Mouse (Mus musculus) intestine, postnatal 0 days (tissue): ENCODE measurements around the gene Mtor. TPM values are rescaled to one million over a fixed set of nuclear protein-coding genes. Genes with fewer than 3 reads are reported as not detected.

Experiments
- ATAC-seq: fragments of 200-750 bp; cut with Nextera tagmentation; 2 replicates; pipeline ENCODE4 v1.8.0; 2017; ENCODE audit warnings: mild to moderate bottlenecking, moderate TSS enrichment, moderate library complexity
- H3K27ac ChIP-seq: fragments of 300-500 bp; sonication (generic); 2 replicates; pipeline ENCODE4 v1.5.1; 2014; ENCODE audit warnings: mild to moderate bottlenecking, low read depth, low read length, moderate library complexity
- H3K27me3 ChIP-seq: fragments of 300-500 bp; sonication (generic); replicated peaks from 2 replicates; pipeline ENCODE4 v1.6.1; 2014; ENCODE audit warnings: low read length, mixed read lengths; ENCODE audit not compliant: control insufficient read depth, insufficient read depth
- H3K36me3 ChIP-seq: fragments of 300-500 bp; sonication (generic); 2 replicates; pipeline ENCODE4 v1.6.1; 2014; ENCODE audit warnings: mild to moderate bottlenecking, moderate library complexity; ENCODE audit not compliant: control insufficient read depth, insufficient read depth
- H3K4me1 ChIP-seq: fragments of 300-500 bp; sonication (generic); replicated peaks from 2 replicates; pipeline ENCODE4 v1.6.1; 2014; ENCODE audit warnings: antibody characterized with exemption, low read length, mixed read lengths; ENCODE audit not compliant: control insufficient read depth, insufficient read depth
- H3K4me2 ChIP-seq: fragments of 300-500 bp; sonication (generic); replicated peaks from 2 replicates; pipeline ENCODE4 v1.6.1; 2014; ENCODE audit warnings: low read depth, mild to moderate bottlenecking, moderate library complexity
- H3K4me3 ChIP-seq: fragments of 300-500 bp; sonication (generic); 2 replicates; pipeline ENCODE4 v1.5.1; 2014; ENCODE audit warnings: low read depth, low read length
- H3K9ac ChIP-seq: fragments of 300-500 bp; sonication (generic); 2 replicates; pipeline ENCODE4 v1.6.1; 2014; ENCODE audit warnings: mild to moderate bottlenecking, low read depth, low read length
- H3K9me3 ChIP-seq: fragments of 300-500 bp; sonication (generic); 2 replicates; pipeline ENCODE4 v1.6.1; 2016; ENCODE audit warnings: mixed run types; ENCODE audit not compliant: control insufficient read depth
- CTCF ChIP-seq: sonication (generic); IDR thresholded peaks from 2 replicates; pipeline ENCODE4 v1.5.1; 2016; ENCODE audit warnings: low read depth, mild to moderate bottlenecking, control low read depth, antibody characterized with exemption, moderate library complexity
- WGBS: fragments of 180-500 bp; shearing (Covaris S2); extraction: QIAGEN DNeasy Blood & Tissue Kit; methylation state at CpG from one replicate; pipeline ENCODE4 v1.1.7; 2014; 5-methylcytosine and 5-hydroxymethylcytosine counted together
- polyA plus RNA-seq: library from polyadenylated mRNA; unstranded; fragments of >200 nt; fragmentation: Nextera tagmentation; extraction: Ambion mirVana; gene quantifications from 2 replicates; pipeline ENCODE4 v1.2.1, GENCODE M21; 2015

The Mtor gene
- polyA plus RNA-seq, 1 experiment from 2014 or later, result 14.3 TPM

DNA sequence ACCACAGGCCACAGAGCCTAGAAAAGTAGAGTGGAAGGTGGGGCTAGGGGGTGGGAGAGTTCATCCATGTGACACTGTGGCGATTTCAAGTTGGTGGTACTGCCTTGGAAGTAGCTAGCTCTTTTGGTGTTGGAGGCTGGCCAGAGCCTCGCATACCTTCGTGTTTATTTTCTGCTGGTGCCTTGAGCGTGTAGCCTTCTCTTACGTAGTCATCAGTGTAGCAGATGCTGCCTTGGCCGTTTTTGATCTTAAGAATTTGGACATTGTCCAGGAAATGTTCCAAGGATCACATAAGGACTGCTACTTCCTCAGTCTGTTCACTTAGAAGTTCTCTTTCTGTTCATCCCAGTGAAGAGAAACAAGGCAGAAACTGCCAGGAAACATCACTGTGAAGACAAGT, 42.1 kb downstream of the Mtor start:
- H3K36me3 ChIP-seq, result peaks cover 80% of the 10 kb centered on the region

DNA sequence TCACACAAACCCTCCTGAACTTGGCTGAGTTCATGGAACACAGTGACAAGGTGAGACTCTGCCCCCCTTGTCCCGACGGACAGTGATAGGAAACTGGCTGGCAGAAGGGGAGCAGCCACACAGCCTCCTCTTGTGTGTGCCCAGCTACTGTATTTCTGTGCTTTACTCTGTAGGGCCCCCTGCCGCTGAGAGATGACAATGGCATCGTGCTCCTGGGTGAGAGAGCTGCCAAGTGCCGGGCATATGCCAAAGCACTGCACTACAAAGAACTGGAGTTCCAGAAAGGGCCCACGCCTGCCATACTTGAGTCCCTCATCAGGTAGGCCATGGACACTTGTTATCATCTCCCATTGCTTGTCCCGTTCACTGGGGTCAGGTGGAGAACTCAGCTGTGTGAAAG, 43.0 kb downstream of the Mtor start:
- no peak overlapping the region for H3K4me3 ChIP-seq
- WGBS, result 91% methylated on average over 7 of the region's 7 CpGs
- TF ChIP-seq CTCF, result peak; percentile 21; the same call in 1 of the 2 replicates
- H3K27ac ChIP-seq, result no peak overlapping the region
- H3K4me1 ChIP-seq, result no peaks in the 10 kb centered on the region
- H3K4me2 ChIP-seq, result no peak overlapping the region
- no peak for ATAC-seq
- H3K9ac ChIP-seq, result no peak overlapping the region
- H3K36me3 ChIP-seq, result peaks cover 78% of the 10 kb centered on the region
- H3K27me3 ChIP-seq, result no peaks in the 10 kb centered on the region
- no peaks in the 10 kb centered on the region for H3K9me3 ChIP-seq

More for the DNA sequence above, 42.1 kb downstream of the Mtor start:
- 50% methylated on average over 6 of the region's 6 CpGs for WGBS
- Histone ChIP-seq H3K4me2 (no peak overlapping the region), H3K27ac (no peak overlapping the region), H3K9me3 (no peaks in the 10 kb centered on the region), H3K27me3 (no peaks in the 10 kb centered on the region), H3K4me1 (no peaks in the 10 kb centered on the region), H3K9ac (no peak overlapping the region), H3K4me3 (no peak overlapping the region)
- ATAC-seq, result no peak
- no peak for TF ChIP-seq CTCF

DNA sequence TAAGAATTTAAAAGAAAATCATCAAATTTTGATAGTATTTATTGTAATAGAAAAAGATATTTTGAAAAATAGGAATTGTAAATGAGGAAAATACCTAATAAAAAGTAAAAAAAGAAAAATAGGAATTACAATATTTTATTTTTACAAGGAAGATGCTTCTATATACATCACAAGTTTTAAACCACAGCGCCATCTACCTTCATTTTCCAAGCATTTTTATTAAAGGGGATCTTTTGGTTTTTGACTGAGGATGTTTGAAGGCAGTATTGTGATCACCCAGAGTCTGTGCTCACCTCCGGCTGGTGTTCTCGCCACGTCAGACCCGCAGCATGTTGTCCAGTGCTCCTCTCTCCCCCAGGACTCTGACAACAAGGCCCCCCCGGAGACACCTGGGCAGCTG, 46.7 kb downstream of the Mtor start:
- H3K9me3 ChIP-seq, result no peaks in the 10 kb centered on the region
- H3K27me3 ChIP-seq, result no peaks in the 10 kb centered on the region
- H3K9ac ChIP-seq, result no peak overlapping the region
- no peaks in the 10 kb centered on the region for H3K4me1 ChIP-seq
- 0 out of 2 replicates have a peak, but pooled peaks have one; percentile 19 for TF ChIP-seq CTCF
- no peak overlapping the region for H3K4me3 ChIP-seq
- H3K27ac ChIP-seq, result no peak overlapping the region
- peaks cover 71% of the 10 kb centered on the region for H3K36me3 ChIP-seq
- 94% methylated on average over 6 of the region's 6 CpGs for WGBS
- ATAC-seq, result no peak
- no peak overlapping the region for H3K4me2 ChIP-seq

DNA sequence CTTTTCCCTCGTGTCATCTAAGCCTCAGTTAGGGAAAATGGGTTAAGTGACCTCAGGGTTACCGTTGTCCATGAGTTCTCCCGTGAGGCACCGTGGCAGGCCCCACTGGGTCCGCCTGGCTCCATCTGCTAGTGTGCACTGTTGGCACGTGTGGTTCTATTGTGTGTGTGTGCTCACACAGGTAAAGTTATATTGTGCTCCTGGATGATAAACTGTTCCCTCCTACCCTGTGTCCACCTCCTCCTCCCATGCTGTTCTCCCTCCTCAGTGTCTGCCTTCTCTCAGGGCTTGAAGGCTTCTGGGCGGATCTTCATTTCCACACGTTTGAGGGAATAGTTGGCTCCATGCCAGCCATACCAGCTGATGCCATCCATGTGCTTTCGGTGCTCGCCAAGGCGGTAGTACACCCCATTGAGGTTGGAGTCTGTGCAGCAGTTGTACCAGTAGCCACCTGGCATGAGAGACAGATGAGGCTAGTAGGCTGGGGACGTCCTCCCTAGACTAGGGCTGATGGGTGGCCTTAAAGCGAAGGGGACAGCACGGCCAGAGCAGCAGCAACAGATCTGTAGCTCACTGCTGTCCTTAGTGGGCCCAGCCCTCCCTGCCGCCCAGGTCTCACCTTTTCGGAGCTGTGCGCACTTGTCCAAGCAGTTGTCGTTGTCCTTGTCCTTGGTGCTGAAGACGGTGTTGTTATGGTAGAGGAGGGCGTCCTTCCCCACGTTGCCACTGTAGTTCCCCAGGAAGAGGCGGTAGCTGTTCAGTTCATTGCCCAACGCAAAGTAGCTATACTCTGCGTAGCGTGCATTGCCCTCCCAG, 47.7 kb downstream of the Mtor start:
- TF ChIP-seq CTCF, result no peak
- Histone ChIP-seq H3K36me3 (peaks cover 70% of the 10 kb centered on the region), H3K27me3 (no peaks in the 10 kb centered on the region), H3K4me1 (no peaks in the 10 kb centered on the region), H3K9me3 (no peaks in the 10 kb centered on the region), H3K4me2 (no peak overlapping the region), H3K4me3 (no peak overlapping the region), H3K27ac (no peak overlapping the region), H3K9ac (no peak overlapping the region)
- ATAC-seq, result no peak
- WGBS, result 80% methylated on average over 25 of the region's 25 CpGs

DNA sequence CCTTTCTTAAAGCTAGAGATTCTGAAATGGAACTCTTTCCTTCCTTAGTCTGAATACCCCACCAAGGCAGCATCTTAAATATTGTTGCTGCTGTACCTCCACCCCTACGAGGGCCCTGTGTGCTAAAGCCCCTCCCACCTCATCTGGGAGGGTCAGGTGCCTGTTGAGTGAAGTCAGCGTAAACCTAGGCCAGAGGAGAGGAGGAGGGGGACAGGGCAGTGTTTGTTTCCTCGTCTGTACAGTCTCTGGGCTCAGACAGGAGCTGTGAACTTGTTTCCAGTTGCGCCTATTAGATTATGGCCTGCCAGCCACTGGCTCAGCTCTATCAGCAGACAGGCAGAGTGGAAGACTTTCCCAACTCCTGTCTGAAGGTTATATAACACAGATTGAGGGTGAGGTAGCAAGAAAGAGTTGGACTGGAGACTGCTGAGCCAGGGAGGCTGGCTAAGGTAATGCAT, 52.0 kb downstream of the Mtor start, which contains the start of gene Angptl7:
TSS of gene Angptl7 (minus strand) at position 51 of the 458 bp plus-strand sequence.
- Histone ChIP-seq H3K27ac (no peak within 1 kb of the TSS), H3K36me3 (peaks cover 42% of the 10 kb centered on the region), H3K4me2 (no peak within 1 kb of the TSS), H3K27me3 (no peaks in the 10 kb centered on the region), H3K4me1 (no peaks in the 10 kb centered on the region), H3K9me3 (no peaks in the 10 kb centered on the region), H3K4me3 (no peak within 1 kb of the TSS), H3K9ac (no peak within 1 kb of the TSS)
- 40% methylated on average over 4 of the region's 4 CpGs for WGBS
- TF ChIP-seq CTCF, result no peak
- ATAC-seq, result no peak; the same call in 1 of the 2 replicates

DNA sequence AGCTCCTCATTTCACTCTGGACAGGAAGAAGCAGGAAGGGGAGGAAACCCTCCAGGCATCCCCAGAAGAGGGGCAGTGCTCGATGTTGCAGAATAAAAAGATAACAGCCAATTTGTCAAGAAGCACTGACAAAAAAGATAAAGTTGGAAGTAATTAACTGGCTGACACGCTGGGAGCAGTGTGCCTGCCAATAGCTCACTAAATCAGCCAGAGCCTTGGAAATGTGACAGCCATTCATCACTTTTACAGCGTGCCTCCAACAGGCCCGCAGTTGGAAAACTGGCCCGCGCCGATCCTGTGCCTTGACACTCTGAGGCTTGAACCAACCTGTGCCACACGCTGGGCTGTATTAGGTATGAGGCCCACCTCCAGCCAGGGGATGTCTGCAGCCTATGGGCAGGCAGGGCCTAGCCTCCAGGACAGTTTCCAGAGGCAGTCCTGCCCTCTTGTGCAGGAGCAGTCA, 56.1 kb downstream of the Mtor start:
- Histone ChIP-seq H3K4me2 (no peak overlapping the region), H3K36me3 (peaks cover 36% of the 10 kb centered on the region), H3K9ac (no peak overlapping the region), H3K4me1 (no peaks in the 10 kb centered on the region), H3K27ac (no peak overlapping the region), H3K27me3 (no peaks in the 10 kb centered on the region), H3K4me3 (no peak overlapping the region), H3K9me3 (no peaks in the 10 kb centered on the region)
- ATAC-seq, result no peak
- WGBS, result 42% methylated on average over 8 of the region's 8 CpGs
- TF ChIP-seq CTCF, result no peak
